Mouse (Mus musculus) bone marrow macrophage, adult 2 months (primary cell): Measurements from ENCODE around the gene Il1rap.

Source experiments
- CTCF ChIP-seq: IDR thresholded peaks from 2 replicates; pipeline ENCODE4 v1.5.1; 2012; ENCODE audit warnings: low read depth, mild to moderate bottlenecking, low read length, moderate library complexity
- POLR2A ChIP-seq: IDR thresholded peaks from 2 replicates; pipeline ENCODE4 v1.6.1; 2012; ENCODE audit warnings: mild to moderate bottlenecking, low read depth, low read length, borderline replicate concordance

- TF ChIP-seq CTCF (no peak), POLR2A (no peak)
These were observed 146.6 kb downstream of the Il1rap start for GRCm38 (mm10) chr16:26728139-26728538.
